ENCODE assay signal across 8 mouse cellular contexts in genomic region chr9:72531291-72531995, GRCm38 (mm10). TPM values are rescaled to one million over a fixed set of nuclear protein-coding genes. Genes with fewer than 3 reads are reported as not detected.
A peak's percentile ranks its signal among the peaks of the same experiment; 100 is the strongest.
DNase-seq lines count a peak whose midpoint lies in the region; ATAC-seq lines count a peak whose summit lies in the region.

No protein-coding gene starts in this region.

- peak; percentile 82 for DNase-seq in T-cell, adult 2 months (ENCODE audit: low spot score)
- DNase-seq in cerebellum, postnatal 36 days: peak; percentile 63 to 66
- peak; percentile 83 to 86 for DNase-seq in frontal cortex, postnatal 36 days (ENCODE audit: low spot score in 2 of 2)
- peak; percentile 86 for DNase-seq in hindbrain, embryonic 14.5 days (ENCODE audit: low spot score)
- peak; percentile 81 for DNase-seq in layer of hippocampus, postnatal 36 days
- DNase-seq in lung, postnatal 25 days (ENCODE audit: low spot score): peak; percentile 76
- peak; percentile 48 for DNase-seq in retina, adult 2 months (ENCODE audit: low read depth, low spot score)
- peak; percentile 74 to 81 for DNase-seq in thymus, postnatal 36 days

- peak; percentile 92 for ATAC-seq in hindbrain, embryonic 14.5 days (ENCODE audit: low FRiP score)

- H3K27ac ChIP-seq in hindbrain, embryonic 14.5 days: peak overlapping the region; percentile 100

- H3K36me3 ChIP-seq in hindbrain, embryonic 14.5 days (replicated peaks; ENCODE audit: control insufficient read depth, insufficient read depth): no peaks in the 10 kb centered on the region

- peak overlapping the region; percentile 95 for H3K4me3 ChIP-seq in hindbrain, embryonic 14.5 days (replicated peaks; ENCODE audit: low read length)

- H3K27me3 ChIP-seq in hindbrain, embryonic 14.5 days (ENCODE audit: control insufficient read depth, insufficient read depth, low read length): no peaks in the 10 kb centered on the region

- H3K4me1 ChIP-seq in hindbrain, embryonic 14.5 days (replicated peaks; ENCODE audit: control insufficient read depth, insufficient read depth, low read length): peaks cover 20% of the 10 kb centered on the region

- under 1% methylated on average over 31 of the region's 35 CpGs for WGBS in hindbrain, embryonic 14.5 days

- peak overlapping the region; percentile 98 for H3K9ac ChIP-seq in hindbrain, embryonic 14.5 days

- H3K9me3 ChIP-seq in hindbrain, embryonic 14.5 days (ENCODE audit: control insufficient read depth, low read length): no peaks in the 10 kb centered on the region

- H3K4me2 ChIP-seq in hindbrain, embryonic 14.5 days (replicated peaks): peak overlapping the region; percentile 63

RNA-seq across cellular contexts. Expression of gene Rfx7, which starts 0.6 kb away (rescaled TPM):
- polyA plus RNA-seq in hindbrain, embryonic 14.5 days (2014; fragmentation: Nextera tagmentation; extraction: Ambion mirVana): 24.1 and 24.5 TPM in 2 replicates
- total RNA-seq in layer of hippocampus, postnatal 36 days (2021): 10 to 100 TPM; 23.1 to 25.4 TPM

RNA-seq across cellular contexts. Expression of gene Tex9, which starts 39.4 kb away (rescaled TPM):
- 25.4 and 35.9 TPM in 2 replicates for polyA plus RNA-seq in hindbrain, embryonic 14.5 days (2014; fragmentation: Nextera tagmentation; extraction: Ambion mirVana)
- total RNA-seq in layer of hippocampus, postnatal 36 days (2021): 1 to 10 TPM; 5.8 to 6.8 TPM

Comparison
In these comparisons a context has a peak if more than half of its experiments do, and no peak if none do; other contexts are left out.
1. Peak in every context shown above with its lines: DNase-seq, ATAC-seq, H3K4me3 ChIP-seq and H3K27ac ChIP-seq.